Mouse (Mus musculus): ENCODE results near the gene Zfp503. TPM values are rescaled to one million over a fixed set of nuclear protein-coding genes. Genes with fewer than 3 reads are reported as not detected.

Gene Zfp503
- polyA plus RNA-seq, 1 experiment: 56.9 TPM

DNA sequence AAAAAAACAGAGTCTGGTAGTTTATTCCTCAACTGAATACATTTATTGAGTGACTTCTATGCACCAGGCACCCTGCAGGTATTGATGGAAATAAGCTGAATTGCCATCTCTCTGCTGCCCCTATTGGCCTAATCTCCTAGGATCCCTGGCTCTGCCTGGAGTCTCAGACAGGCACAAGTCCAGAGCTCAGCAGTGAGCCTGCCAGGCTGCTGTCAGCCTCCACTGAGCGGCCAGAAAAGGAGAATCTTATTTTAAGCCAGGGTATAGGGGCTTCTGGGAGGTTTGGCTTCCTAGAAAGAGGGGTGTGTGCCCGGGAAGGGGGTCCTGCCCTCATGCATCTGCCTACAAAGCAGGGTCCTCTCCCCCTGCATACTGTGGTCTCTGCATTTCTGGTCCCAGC, 31.5 kb upstream of the Zfp503 start:
- H3K4me1 ChIP-seq (ENCODE audit: control insufficient read depth, insufficient read depth, low read length): no peaks in the 10 kb centered on the region; the same call in 1 of the 2 replicates
- peak; percentile 86 for DNase-seq
- H3K27ac ChIP-seq (ENCODE audit: insufficient read depth, low read depth, low read length): no peak overlapping the region
- H3K4me3 ChIP-seq (ENCODE audit: insufficient read depth, low read depth, low read length): no peak overlapping the region
- no peaks in the 10 kb centered on the region for H3K27me3 ChIP-seq (replicated peaks; ENCODE audit: control insufficient read depth, insufficient read depth, low read length)
- TF ChIP-seq CTCF (conservative IDR thresholded peaks at IDR 0.05; ENCODE audit: insufficient read depth, insufficient read length, low read depth, low read length): peak; percentile 68
- no peak for TF ChIP-seq POLR2A (IDR thresholded peaks at IDR 0.05; ENCODE audit: low read depth, low read length)
- 25% methylated on average over 2 of the region's 2 CpGs for WGBS
- H3K36me3 ChIP-seq (ENCODE audit: control insufficient read depth, insufficient read depth, low read length): no peaks in the 10 kb centered on the region

- Histone ChIP-seq H3K4me3 (ENCODE audit: insufficient read depth, low read depth, low read length) (peak overlapping the region; percentile 66), H3K27me3 (replicated peaks; ENCODE audit: control insufficient read depth, insufficient read depth, low read length) (no peaks in the 10 kb centered on the region), H3K27ac (ENCODE audit: insufficient read depth, low read depth, low read length) (peak overlapping the region; percentile 83), H3K4me1 (ENCODE audit: control insufficient read depth, insufficient read depth, low read length) (no peaks in the 10 kb centered on the region; the same call in 1 of the 2 replicates), H3K36me3 (ENCODE audit: control insufficient read depth, insufficient read depth, low read length) (no peaks in the 10 kb centered on the region)
- 68% methylated on average over 12 of the region's 12 CpGs for WGBS
- TF ChIP-seq CTCF (conservative IDR thresholded peaks at IDR 0.05; ENCODE audit: insufficient read depth, insufficient read length, low read depth, low read length) (no peak), POLR2A (IDR thresholded peaks at IDR 0.05; ENCODE audit: low read depth, low read length) (no peak)
- DNase-seq: peak; percentile 10
Observed at GRCm38 (mm10) chr14:22019949-22020845, 30.8 kb upstream of the Zfp503 start.

DNA sequence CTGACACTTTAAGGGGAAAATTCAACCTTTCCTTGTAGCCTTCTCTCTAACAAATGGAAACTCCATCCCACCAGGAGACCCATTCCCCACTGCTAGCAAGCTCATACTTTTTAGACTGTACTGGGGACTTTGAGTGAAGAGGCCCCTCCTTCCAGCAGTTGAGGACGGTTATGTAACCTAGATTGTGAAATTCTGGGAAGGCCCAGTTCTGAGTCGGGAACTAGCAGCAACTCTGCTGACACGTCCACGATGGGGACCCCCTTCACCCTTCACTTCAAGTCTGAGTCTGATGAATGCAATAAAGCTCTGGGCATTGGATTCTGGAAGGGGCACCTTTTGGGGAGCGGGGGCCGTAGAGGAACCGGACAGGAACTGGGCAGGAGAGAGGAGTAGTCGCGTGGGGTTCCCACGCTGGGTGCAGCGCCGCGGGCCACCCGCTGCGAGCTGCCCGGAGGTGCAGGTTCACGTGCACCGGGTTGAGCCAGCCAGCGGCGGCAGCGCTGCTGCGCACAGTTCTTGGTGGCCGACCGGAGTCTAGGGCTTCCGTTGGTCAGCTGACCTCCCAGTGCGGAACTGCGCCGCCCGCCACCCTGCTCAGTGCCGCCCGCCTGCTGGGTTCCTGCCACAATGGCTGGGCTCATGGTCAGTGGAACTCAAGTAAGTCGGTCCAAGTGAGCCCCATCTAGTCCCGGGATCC, 30.0 kb upstream of the Zfp503 start, which contains the start of gene Lrmda:
Gene Lrmda, plus strand, starts transcription at position 461 of the 697 bp plus-strand sequence.
- TF ChIP-seq POLR2A (IDR thresholded peaks at IDR 0.05; ENCODE audit: low read depth, low read length) (peak; percentile 52), CTCF (conservative IDR thresholded peaks at IDR 0.05; ENCODE audit: insufficient read depth, insufficient read length, low read depth, low read length) (no peak)
- DNase-seq: peak; percentile 91
- no peaks in the 10 kb centered on the region for H3K36me3 ChIP-seq (ENCODE audit: control insufficient read depth, insufficient read depth, low read length)
- H3K27ac ChIP-seq (ENCODE audit: insufficient read depth, low read depth, low read length): peak within 1 kb of the TSS; percentile 83
- WGBS: 1% methylated on average over 33 of the region's 33 CpGs
- H3K4me3 ChIP-seq (ENCODE audit: insufficient read depth, low read depth, low read length): peak within 1 kb of the TSS; percentile 66
- H3K27me3 ChIP-seq (replicated peaks; ENCODE audit: control insufficient read depth, insufficient read depth, low read length): no peaks in the 10 kb centered on the region
- no peaks in the 10 kb centered on the region; the same call in 1 of the 2 replicates for H3K4me1 ChIP-seq (ENCODE audit: control insufficient read depth, insufficient read depth, low read length)

DNA sequence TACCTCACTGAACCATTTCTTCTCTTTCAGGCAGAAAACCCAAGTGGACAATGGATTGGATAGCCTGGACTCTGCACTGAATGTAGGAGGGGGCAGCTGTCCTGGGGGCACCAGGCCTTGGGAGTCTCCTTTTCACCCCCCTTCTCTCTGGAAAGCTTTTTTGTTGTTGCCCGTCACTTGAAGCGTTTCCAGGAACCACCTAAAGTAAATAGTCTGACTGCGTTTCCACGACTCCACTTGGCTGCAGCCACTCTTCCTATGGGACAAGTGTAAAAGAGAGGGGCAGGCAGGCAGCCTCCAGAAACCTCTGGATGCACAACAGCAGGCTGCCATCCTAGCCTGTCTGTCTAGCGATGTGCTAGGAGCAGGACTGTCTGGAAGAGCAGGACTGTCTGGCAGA, 27.6 kb upstream of the Zfp503 start:
- DNase-seq: no peak
- Histone ChIP-seq H3K27ac (ENCODE audit: insufficient read depth, low read depth, low read length) (no peak overlapping the region), H3K36me3 (ENCODE audit: control insufficient read depth, insufficient read depth, low read length) (no peaks in the 10 kb centered on the region), H3K4me1 (ENCODE audit: control insufficient read depth, insufficient read depth, low read length) (no peaks in the 10 kb centered on the region; the same call in 1 of the 2 replicates), H3K4me3 (ENCODE audit: insufficient read depth, low read depth, low read length) (no peak overlapping the region), H3K27me3 (replicated peaks; ENCODE audit: control insufficient read depth, insufficient read depth, low read length) (no peaks in the 10 kb centered on the region)
- TF ChIP-seq POLR2A (IDR thresholded peaks at IDR 0.05; ENCODE audit: low read depth, low read length): no peak
- TF ChIP-seq CTCF (conservative IDR thresholded peaks at IDR 0.05; ENCODE audit: insufficient read depth, insufficient read length, low read depth, low read length): no peak
- 57% methylated on average over 5 of the region's 5 CpGs for WGBS

DNA sequence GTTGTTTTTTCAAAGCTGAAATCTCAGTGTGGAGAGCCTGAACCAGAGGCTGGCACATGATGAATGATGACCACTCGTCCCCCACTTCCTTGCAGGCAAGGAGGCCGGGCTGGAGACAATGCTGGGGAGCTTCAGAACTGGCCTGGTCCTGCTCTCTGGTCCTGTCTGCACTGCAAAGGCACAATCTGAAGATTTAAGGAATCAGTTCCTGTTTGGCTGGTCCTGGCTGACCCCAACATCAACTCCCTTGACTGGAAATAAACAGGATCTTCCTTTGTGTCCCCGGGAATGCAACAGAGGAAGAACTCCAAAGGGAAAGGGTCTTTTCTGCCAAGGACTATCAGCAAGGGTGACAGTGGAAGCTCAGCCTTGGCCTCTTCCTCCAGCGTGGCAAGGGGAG, 25.4 kb upstream of the Zfp503 start:
- no peak overlapping the region for H3K27ac ChIP-seq (ENCODE audit: insufficient read depth, low read depth, low read length)
- peak; percentile 83 for DNase-seq
- no peaks in the 10 kb centered on the region for H3K27me3 ChIP-seq (replicated peaks; ENCODE audit: control insufficient read depth, insufficient read depth, low read length)
- H3K4me3 ChIP-seq (ENCODE audit: insufficient read depth, low read depth, low read length): no peak overlapping the region
- WGBS: 49% methylated on average over 4 of the region's 4 CpGs
- H3K4me1 ChIP-seq (ENCODE audit: control insufficient read depth, insufficient read depth, low read length): no peaks in the 10 kb centered on the region
- TF ChIP-seq POLR2A (IDR thresholded peaks at IDR 0.05; ENCODE audit: low read depth, low read length) (no peak), CTCF (conservative IDR thresholded peaks at IDR 0.05; ENCODE audit: insufficient read depth, insufficient read length, low read depth, low read length) (no peak)
- no peaks in the 10 kb centered on the region for H3K36me3 ChIP-seq (ENCODE audit: control insufficient read depth, insufficient read depth, low read length)

- TF ChIP-seq POLR2A (IDR thresholded peaks at IDR 0.05; ENCODE audit: low read depth, low read length): no peak
- TF ChIP-seq CTCF (conservative IDR thresholded peaks at IDR 0.05; ENCODE audit: insufficient read depth, insufficient read length, low read depth, low read length): no peak
- H3K27me3 ChIP-seq (replicated peaks; ENCODE audit: control insufficient read depth, insufficient read depth, low read length): no peaks in the 10 kb centered on the region
- no peak for DNase-seq
- H3K36me3 ChIP-seq (ENCODE audit: control insufficient read depth, insufficient read depth, low read length): no peaks in the 10 kb centered on the region
- 80% methylated on average over 5 of the region's 5 CpGs for WGBS
- H3K27ac ChIP-seq (ENCODE audit: insufficient read depth, low read depth, low read length): peak overlapping the region; percentile 33; the same call in 1 of the 2 replicates
- no peak overlapping the region for H3K4me3 ChIP-seq (ENCODE audit: insufficient read depth, low read depth, low read length)
- no peaks in the 10 kb centered on the region for H3K4me1 ChIP-seq (ENCODE audit: control insufficient read depth, insufficient read depth, low read length)
Observed at GRCm38 (mm10) chr14:22014315-22014714, 24.9 kb upstream of the Zfp503 start.

DNA sequence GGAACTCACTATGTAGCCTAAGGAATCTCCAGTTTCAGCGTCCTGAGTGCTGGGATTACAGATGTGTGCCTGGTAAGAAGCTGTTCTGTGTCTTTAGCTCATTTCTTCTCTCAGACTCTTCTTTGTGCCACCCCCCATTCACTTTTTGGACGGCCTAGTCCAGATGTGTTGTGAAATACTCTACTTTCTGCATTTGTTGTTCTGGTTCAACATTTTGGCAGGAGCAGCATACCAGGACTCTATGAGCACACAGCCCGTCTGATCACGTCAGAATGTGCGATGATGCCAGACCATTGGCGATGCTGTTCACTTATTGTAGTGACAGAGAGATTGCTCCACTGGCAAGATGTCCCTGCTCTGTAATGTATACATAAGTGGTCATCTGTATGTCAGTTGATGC, 17.6 kb upstream of the Zfp503 start:
- 90% methylated on average over 6 of the region's 6 CpGs for WGBS

More for the DNA sequence above, 17.6 kb upstream of the Zfp503 start:
- TF ChIP-seq CTCF (conservative IDR thresholded peaks at IDR 0.05; ENCODE audit: insufficient read depth, insufficient read length, low read depth, low read length) (no peak), POLR2A (IDR thresholded peaks at IDR 0.05; ENCODE audit: low read depth, low read length) (no peak)
- Histone ChIP-seq H3K4me3 (ENCODE audit: insufficient read depth, low read depth, low read length) (no peak overlapping the region), H3K4me1 (ENCODE audit: control insufficient read depth, insufficient read depth, low read length) (no peaks in the 10 kb centered on the region), H3K36me3 (ENCODE audit: control insufficient read depth, insufficient read depth, low read length) (no peaks in the 10 kb centered on the region), H3K27me3 (replicated peaks; ENCODE audit: control insufficient read depth, insufficient read depth, low read length) (no peaks in the 10 kb centered on the region), H3K27ac (ENCODE audit: insufficient read depth, low read depth, low read length) (no peak overlapping the region)
- DNase-seq: no peak
